Mouse (Mus musculus): ENCODE results near the gene Tbc1d10c.
A peak's percentile ranks its signal among the peaks of the same experiment; 100 is the strongest.

The Tbc1d10c gene

DNA sequence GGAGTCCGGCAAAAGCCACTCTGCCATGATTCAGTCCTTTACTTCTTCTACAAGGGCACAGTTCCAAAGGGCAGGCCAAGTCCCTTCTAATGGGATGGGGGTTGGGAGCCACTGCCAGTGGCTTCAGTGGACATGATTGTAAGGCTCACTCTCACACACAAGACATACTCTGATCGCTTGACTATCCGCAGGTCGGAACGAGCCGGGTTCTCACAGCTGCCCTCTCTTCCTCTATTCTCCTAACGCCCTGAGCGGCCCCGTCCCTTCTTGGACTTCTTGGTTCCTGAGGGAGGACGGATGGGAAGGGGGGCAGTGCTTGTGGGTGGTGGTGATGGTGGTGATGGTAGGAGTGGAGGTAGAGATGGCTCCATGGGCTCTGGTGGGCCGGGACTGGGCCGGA lies 34.3 kb downstream of the Tbc1d10c start:
- DNase-seq (ENCODE audit: low spot score) = no peak

DNA sequence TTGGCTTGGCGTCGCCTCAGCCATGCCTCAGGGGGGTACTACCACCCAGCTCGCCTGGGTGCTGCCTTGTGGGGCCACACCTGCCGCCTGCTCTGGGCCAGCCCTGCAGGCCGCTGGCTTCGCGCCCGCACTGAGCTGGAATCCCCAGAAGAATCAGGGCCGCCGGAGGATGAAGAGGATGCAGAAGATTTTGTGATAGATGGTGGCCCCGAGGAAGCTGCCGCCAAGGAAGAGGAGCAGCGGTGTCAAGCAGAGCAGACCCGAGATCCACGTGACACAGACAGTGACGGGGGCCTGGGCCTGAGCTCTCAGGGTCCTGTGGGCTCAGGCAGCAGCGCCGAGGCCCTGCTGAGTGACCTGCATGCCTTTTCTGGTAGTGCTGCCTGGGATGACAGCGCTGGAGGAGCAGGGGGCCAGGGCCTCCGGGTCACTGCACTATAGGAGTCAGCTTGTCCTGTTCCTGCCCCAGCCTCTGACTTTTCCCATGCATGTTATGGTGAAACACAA lies 35.0 kb downstream of the Tbc1d10c start:
- DNase-seq (ENCODE audit: low spot score) = no peak

DNA sequence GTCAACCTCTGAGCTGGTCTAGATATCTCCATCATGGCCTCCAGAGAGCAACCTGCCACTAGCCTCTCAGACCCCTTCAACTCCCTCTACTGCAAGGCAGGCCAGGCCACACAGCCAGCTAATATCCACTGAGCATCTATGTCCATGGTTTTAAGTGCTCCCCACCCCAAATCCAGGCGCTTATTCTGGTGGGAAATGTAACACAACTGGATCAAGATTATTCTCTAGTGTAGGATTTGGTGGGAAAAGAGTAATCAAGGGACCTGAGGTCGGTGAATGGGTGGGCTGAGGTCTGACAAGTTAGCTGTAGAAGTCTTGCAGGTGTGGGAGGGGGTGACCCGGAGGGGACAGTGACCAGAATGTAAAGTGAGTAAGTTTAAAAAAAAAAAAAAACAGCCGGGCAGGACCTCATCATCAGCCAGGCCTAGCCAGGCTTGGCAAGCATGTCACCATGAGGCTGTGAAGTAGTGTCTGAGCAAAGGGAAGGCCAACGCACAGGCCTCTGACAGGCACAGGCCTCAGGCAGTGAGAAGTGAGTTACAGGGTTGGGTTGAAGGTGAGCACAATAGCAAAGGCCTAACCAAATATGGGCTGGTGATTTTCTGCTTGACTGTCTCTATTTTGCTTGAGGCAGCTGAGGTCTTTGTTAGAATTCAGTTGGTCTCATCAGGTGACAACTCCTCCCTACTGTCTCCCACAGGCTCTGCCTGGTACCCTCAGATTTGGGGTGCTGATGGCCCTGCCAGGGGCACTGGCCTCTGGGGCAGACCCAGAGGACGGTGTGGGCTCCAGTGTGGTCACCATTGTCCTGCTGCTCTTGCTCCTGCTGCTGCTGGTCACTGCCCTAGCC lies 35.6 kb downstream of the Tbc1d10c start:
- no peak for DNase-seq (ENCODE audit: low spot score)

- DNase-seq (ENCODE audit: low spot score) = no peak
Measured at GRCm38 (mm10) chr19:4154437-4155222, 36.5 kb downstream of the Tbc1d10c start.

- no peak for DNase-seq (ENCODE audit: low spot score)
Measured at GRCm38 (mm10) chr19:4153232-4153654, 37.8 kb downstream of the Tbc1d10c start, which contains the start of gene Ptprcap. Gene Ptprcap, plus strand, starts transcription at chr19:4153604.

GRCm38 (mm10) chr19:4152445-4153231 lies 38.4 kb downstream of the Tbc1d10c start:
- DNase-seq (ENCODE audit: low spot score) = no peak

DNA sequence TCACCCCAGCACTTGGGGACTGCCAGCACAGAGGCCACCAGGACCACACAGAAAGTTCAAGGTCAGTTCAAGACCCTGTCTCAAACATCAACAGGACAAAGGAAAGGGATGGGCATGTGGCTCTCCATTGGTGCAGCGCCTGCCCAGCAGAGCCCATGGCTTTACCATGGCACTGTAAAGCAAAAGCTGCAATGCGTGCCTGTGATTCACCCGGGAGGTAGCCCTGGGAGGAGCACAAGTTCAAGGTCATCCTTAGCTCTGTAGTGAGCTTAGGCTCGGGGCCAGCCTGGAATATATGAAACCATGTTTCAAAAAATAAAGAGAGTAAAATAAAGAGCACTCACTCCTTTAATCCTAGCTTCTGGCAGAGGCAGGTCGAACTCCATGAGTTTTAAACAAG lies 39.2 kb downstream of the Tbc1d10c start:
- DNase-seq (ENCODE audit: low spot score) = no peak

GRCm38 (mm10) chr19:4151488-4151860 lies 39.6 kb downstream of the Tbc1d10c start:
- DNase-seq (ENCODE audit: low spot score) = no peak

DNA sequence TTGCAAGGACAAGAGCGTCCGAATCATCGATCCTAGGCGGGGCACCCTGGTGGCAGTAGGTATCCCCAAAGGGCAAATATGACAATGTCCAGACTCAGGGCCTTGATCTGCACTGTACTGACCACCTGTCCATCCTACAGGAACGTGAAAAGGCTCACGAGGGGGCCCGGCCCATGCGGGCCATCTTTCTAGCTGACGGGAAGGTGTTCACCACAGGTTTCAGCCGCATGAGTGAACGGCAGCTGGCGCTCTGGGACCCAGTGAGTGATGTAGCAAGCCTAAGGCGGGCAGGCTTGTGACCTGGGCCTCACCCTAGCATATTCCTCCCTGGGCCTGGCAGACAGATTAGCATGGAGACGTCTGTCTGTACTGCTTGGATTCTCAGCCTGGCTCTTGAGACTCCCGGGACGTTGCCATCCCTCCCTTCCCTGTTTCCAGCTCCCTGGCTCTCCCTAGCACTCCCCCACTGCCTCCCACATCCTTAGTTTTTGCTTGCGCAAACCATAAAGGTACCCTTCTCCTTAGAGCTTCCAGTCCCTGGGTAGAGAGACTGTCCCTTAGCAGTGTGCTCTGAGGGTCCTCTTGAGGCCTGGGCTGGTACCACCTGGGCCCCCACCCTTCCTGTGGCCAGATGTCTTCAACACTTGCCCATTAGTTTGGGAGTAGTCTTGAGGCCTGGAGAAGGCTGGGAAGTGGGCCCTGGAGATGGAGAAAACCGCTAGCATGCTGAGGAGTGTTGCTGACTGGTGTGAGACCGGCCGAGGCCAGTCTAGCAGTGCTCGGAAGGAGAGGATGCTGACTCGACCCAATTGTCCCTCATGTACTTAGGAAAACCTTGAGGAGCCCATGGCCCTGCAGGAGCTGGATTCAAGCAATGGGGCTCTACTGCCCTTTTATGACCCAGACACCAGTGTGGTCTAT lies 40.3 kb downstream of the Tbc1d10c start:
- no peak for DNase-seq (ENCODE audit: low spot score)

- no peak for DNase-seq (ENCODE audit: low spot score)
Measured at GRCm38 (mm10) chr19:4149764-4150461, 41.2 kb downstream of the Tbc1d10c start.

- DNase-seq (ENCODE audit: low spot score) = no peak
Measured at GRCm38 (mm10) chr19:4149283-4149682, 41.8 kb downstream of the Tbc1d10c start.

DNA sequence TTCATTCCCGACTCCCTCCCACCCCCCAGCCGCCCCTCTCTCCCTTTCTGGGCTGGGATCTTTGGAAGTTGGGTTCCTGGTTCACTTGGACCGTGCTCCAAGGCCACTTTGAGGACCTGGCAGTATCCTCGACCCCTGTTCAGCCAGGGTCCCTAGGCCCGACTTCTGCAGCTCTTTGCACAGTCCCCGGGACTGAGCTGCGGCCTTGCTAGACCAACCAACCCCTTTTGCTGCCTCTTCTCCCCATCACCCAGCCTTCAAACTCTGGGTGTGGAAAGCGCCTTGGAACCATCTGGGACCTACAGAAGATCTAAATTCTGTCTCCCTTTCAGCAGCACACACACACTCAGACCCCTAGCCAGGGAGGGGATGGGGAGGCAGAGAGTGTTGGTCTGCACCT lies 42.3 kb downstream of the Tbc1d10c start:
- DNase-seq (ENCODE audit: low spot score) = no peak

GRCm38 (mm10) chr19:4148491-4148806 lies 42.6 kb downstream of the Tbc1d10c start, which contains the start of gene Coro1b:
Gene Coro1b, plus strand, starts transcription at chr19:4148619.
- DNase-seq (ENCODE audit: low spot score) = peak; percentile 98

GRCm38 (mm10) chr19:4147782-4148490 lies 43.1 kb downstream of the Tbc1d10c start:
- DNase-seq (ENCODE audit: low spot score) = no peak

GRCm38 (mm10) chr19:4147022-4147405 lies 44.1 kb downstream of the Tbc1d10c start:
- no peak for DNase-seq (ENCODE audit: low spot score)

GRCm38 (mm10) chr19:4146366-4147021 lies 44.6 kb downstream of the Tbc1d10c start:
- no peak for DNase-seq (ENCODE audit: low spot score)

GRCm38 (mm10) chr19:4145936-4146335 lies 45.1 kb downstream of the Tbc1d10c start:
- no peak for DNase-seq (ENCODE audit: low spot score)

GRCm38 (mm10) chr19:4144550-4145498 lies 46.3 kb downstream of the Tbc1d10c start:
- no peak for DNase-seq (ENCODE audit: low spot score)
